In genomic region chr8:111033482-111034215, GRCm38 (mm10) we compare ENCODE assay signal across 8 mouse cellular contexts. TPM values are rescaled to one million over a fixed set of nuclear protein-coding genes. Genes with fewer than 3 reads are reported as not detected.
DNase-seq lines count a peak whose midpoint lies in the region; ATAC-seq and TF ChIP-seq lines count a peak whose summit lies in the region.

No protein-coding gene starts in this region.

- H3K36me3 ChIP-seq in heart, embryonic 12.5 days = peaks cover 23% of the 10 kb centered on the region
- H3K36me3 ChIP-seq in kidney, postnatal 0 days (ENCODE audit: insufficient read depth, low read length) = peaks cover 8% of the 10 kb centered on the region; the same call in 1 of the 2 replicates
- peaks cover 9% of the 10 kb centered on the region; the same call in 1 of the 2 replicates for H3K36me3 ChIP-seq in liver, embryonic 11.5 days (ENCODE audit: control insufficient read depth, insufficient read depth, low read length)
- peaks cover 8% of the 10 kb centered on the region; the same call in 1 of the 2 replicates for H3K36me3 ChIP-seq in stomach, embryonic 14.5 days (ENCODE audit: control insufficient read depth, insufficient read depth, low read length)

- peak; percentile 98 for ATAC-seq in erythroid progenitor cell, adult 5-6 weeks (replicated peaks; ENCODE audit: low FRiP score, poor library complexity, severe bottlenecking)
- peak; percentile 99 for ATAC-seq in heart, embryonic 12.5 days (ENCODE audit: insufficient number of reproducible peaks, low FRiP score)
- peak; percentile 99 for ATAC-seq in kidney, postnatal 0 days (replicated peaks; ENCODE audit: low FRiP score, low read depth)
- ATAC-seq in liver, embryonic 11.5 days (replicated peaks; ENCODE audit: low FRiP score) = peak; percentile 97
- peak; percentile 99 for ATAC-seq in stomach, embryonic 14.5 days (ENCODE audit: insufficient number of reproducible peaks, insufficient read depth, low FRiP score, low read depth)

- peak; percentile 98 for DNase-seq in CD4-positive helper T cell, adult 2 months (ENCODE audit: low read depth, low spot score)
- DNase-seq in brain, embryonic 18.5 days (ENCODE audit: low read depth, low spot score) = peak; percentile 100
- peak; percentile 100 for DNase-seq in kidney, postnatal 0 days (ENCODE audit: low spot score)
- DNase-seq in liver, embryonic 11.5 days (ENCODE audit: low spot score) = peak; percentile 91
- peak; percentile 99 for DNase-seq in naive thymus-derived CD4-positive, alpha-beta T cell, adult 2 months (ENCODE audit: low read depth)

- WGBS in heart, embryonic 12.5 days = 6% methylated on average over 37 of the region's 37 CpGs
- WGBS in kidney, postnatal 0 days = 8% methylated on average over 37 of the region's 37 CpGs
- 5% methylated on average over 37 of the region's 37 CpGs for WGBS in liver, embryonic 11.5 days
- 7% methylated on average over 37 of the region's 37 CpGs for WGBS in stomach, embryonic 14.5 days

- peak overlapping the region; percentile 69 for H3K4me2 ChIP-seq in heart, embryonic 12.5 days
- H3K4me2 ChIP-seq in kidney, postnatal 0 days (ENCODE audit: low read length) = peak overlapping the region; percentile 79
- H3K4me2 ChIP-seq in liver, embryonic 11.5 days = peak overlapping the region; percentile 85
- peak overlapping the region; percentile 66 for H3K4me2 ChIP-seq in stomach, embryonic 14.5 days (replicated peaks; ENCODE audit: low read depth, low read length)

- H3K9me3 ChIP-seq in heart, embryonic 12.5 days (replicated peaks) = no peaks in the 10 kb centered on the region
- H3K9me3 ChIP-seq in kidney, postnatal 0 days (replicated peaks; ENCODE audit: low read length) = no peaks in the 10 kb centered on the region
- no peaks in the 10 kb centered on the region for H3K9me3 ChIP-seq in liver, embryonic 11.5 days (ENCODE audit: control insufficient read depth, low read length)
- H3K9me3 ChIP-seq in stomach, embryonic 14.5 days (ENCODE audit: control insufficient read depth, low read depth, low read length) = no peaks in the 10 kb centered on the region

- peak overlapping the region; percentile 75 for H3K9ac ChIP-seq in heart, embryonic 12.5 days
- peak overlapping the region; percentile 77 for H3K9ac ChIP-seq in kidney, postnatal 0 days (ENCODE audit: low read depth, low read length)
- peak overlapping the region; percentile 91 for H3K9ac ChIP-seq in liver, embryonic 11.5 days (ENCODE audit: low read depth, low read length)
- peak overlapping the region; percentile 73 for H3K9ac ChIP-seq in stomach, embryonic 14.5 days (replicated peaks; ENCODE audit: low read depth, low read length)

- no peak for TF ChIP-seq CTCF in kidney, postnatal 0 days (IDR thresholded peaks at IDR 0.05; ENCODE audit: low read depth)

- H3K4me3 ChIP-seq in heart, embryonic 12.5 days = peak overlapping the region; percentile 76
- H3K4me3 ChIP-seq in kidney, postnatal 0 days (replicated peaks; ENCODE audit: low read depth, low read length) = peak overlapping the region; percentile 75
- H3K4me3 ChIP-seq in liver, embryonic 11.5 days (ENCODE audit: low read depth, low read length) = peak overlapping the region; percentile 74
- H3K4me3 ChIP-seq in stomach, embryonic 14.5 days (ENCODE audit: low read depth, low read length) = peak overlapping the region; percentile 83

- peaks cover 13% of the 10 kb centered on the region for H3K4me1 ChIP-seq in heart, embryonic 12.5 days (replicated peaks)
- no peaks in the 10 kb centered on the region; the same call in 1 of the 2 replicates for H3K4me1 ChIP-seq in kidney, postnatal 0 days (replicated peaks; ENCODE audit: insufficient read depth, low read length)
- H3K4me1 ChIP-seq in liver, embryonic 11.5 days (replicated peaks; ENCODE audit: control insufficient read depth, insufficient read depth, low read length) = peaks cover 10% of the 10 kb centered on the region
- H3K4me1 ChIP-seq in stomach, embryonic 14.5 days (ENCODE audit: control insufficient read depth, insufficient read depth, low read length) = peaks cover 6% of the 10 kb centered on the region; the same call in 1 of the 2 replicates

- H3K27ac ChIP-seq in heart, embryonic 12.5 days (ENCODE audit: poor library complexity, severe bottlenecking) = peak overlapping the region; percentile 67
- peak overlapping the region; percentile 83 for H3K27ac ChIP-seq in kidney, postnatal 0 days
- peak overlapping the region; percentile 82 for H3K27ac ChIP-seq in liver, embryonic 11.5 days (ENCODE audit: low read depth, low read length)
- peak overlapping the region; percentile 71 for H3K27ac ChIP-seq in stomach, embryonic 14.5 days (ENCODE audit: low read length)

- H3K27me3 ChIP-seq in heart, embryonic 12.5 days (replicated peaks) = peaks cover 10% of the 10 kb centered on the region
- H3K27me3 ChIP-seq in kidney, postnatal 0 days (ENCODE audit: insufficient read depth, low read length) = no peaks in the 10 kb centered on the region
- no peaks in the 10 kb centered on the region for H3K27me3 ChIP-seq in liver, embryonic 11.5 days (replicated peaks; ENCODE audit: control insufficient read depth, insufficient read depth, low read length)
- no peaks in the 10 kb centered on the region for H3K27me3 ChIP-seq in stomach, embryonic 14.5 days (ENCODE audit: control insufficient read depth, insufficient read depth, low read length)

RNA-seq across cellular contexts. Expression of gene Aars, which starts 0.7 kb away (rescaled TPM):
- total RNA-seq in erythroid progenitor cell, adult 5-6 weeks (2015; ENCODE audit: low replicate concordance) = 56.2 and 58.0 TPM in 2 replicates
- 114 and 124 TPM in 2 replicates for total RNA-seq in erythroid progenitor cell, adult 5-6 weeks (2017; ENCODE audit: low replicate concordance)
- polyA plus RNA-seq in heart, embryonic 12.5 days (2016; fragmentation: Nextera tagmentation; extraction: Ambion mirVana) = 49.3 and 52.3 TPM in 2 replicates
- polyA plus RNA-seq in kidney, postnatal 0 days (2015; fragmentation: Nextera tagmentation; extraction: Ambion mirVana) = 39.6 and 42.2 TPM in 2 replicates
- polyA plus RNA-seq in liver, embryonic 11.5 days (2014; fragmentation: Nextera tagmentation; extraction: Ambion mirVana) = 86.5 and 96.2 TPM in 2 replicates
- 43.2 and 52.0 TPM in 2 replicates for polyA plus RNA-seq in stomach, embryonic 14.5 days (2014; fragmentation: Nextera tagmentation; extraction: Ambion mirVana)

RNA-seq across cellular contexts. Expression of gene Ddx19b, which starts 2.1 kb away (rescaled TPM):
- total RNA-seq in erythroid progenitor cell, adult 5-6 weeks (2015; ENCODE audit: low replicate concordance) = 0.72 and 1.7 TPM in 2 replicates
- total RNA-seq in erythroid progenitor cell, adult 5-6 weeks (2017; ENCODE audit: low replicate concordance) = 1.8 and 4.6 TPM in 2 replicates
- polyA plus RNA-seq in heart, embryonic 12.5 days (2016; fragmentation: Nextera tagmentation; extraction: Ambion mirVana) = 5.4 and 5.7 TPM in 2 replicates
- 4.4 and 4.8 TPM in 2 replicates for polyA plus RNA-seq in kidney, postnatal 0 days (2015; fragmentation: Nextera tagmentation; extraction: Ambion mirVana)
- polyA plus RNA-seq in liver, embryonic 11.5 days (2014; fragmentation: Nextera tagmentation; extraction: Ambion mirVana) = 7.1 TPM in 2 replicates
- 6.2 and 7.7 TPM in 2 replicates for polyA plus RNA-seq in stomach, embryonic 14.5 days (2014; fragmentation: Nextera tagmentation; extraction: Ambion mirVana)

RNA-seq across cellular contexts. Expression of gene Exosc6, which starts 22.5 kb away (rescaled TPM):
- 8.4 TPM in 1 of 2 replicates, not detected in the other for total RNA-seq in erythroid progenitor cell, adult 5-6 weeks (2015; ENCODE audit: low replicate concordance)
- total RNA-seq in erythroid progenitor cell, adult 5-6 weeks (2017; ENCODE audit: low replicate concordance) = not detected in 2 replicates
- polyA plus RNA-seq in heart, embryonic 12.5 days (2016; fragmentation: Nextera tagmentation; extraction: Ambion mirVana) = 10.9 and 11.6 TPM in 2 replicates
- 29.8 and 37.6 TPM in 2 replicates for polyA plus RNA-seq in kidney, postnatal 0 days (2015; fragmentation: Nextera tagmentation; extraction: Ambion mirVana)
- 25.7 and 31.6 TPM in 2 replicates for polyA plus RNA-seq in liver, embryonic 11.5 days (2014; fragmentation: Nextera tagmentation; extraction: Ambion mirVana)
- polyA plus RNA-seq in stomach, embryonic 14.5 days (2014; fragmentation: Nextera tagmentation; extraction: Ambion mirVana) = 13.2 and 13.8 TPM in 2 replicates

RNA-seq across cellular contexts. Expression of gene Ddx19a, which starts 36.0 kb away (rescaled TPM):
- total RNA-seq in erythroid progenitor cell, adult 5-6 weeks (2015; ENCODE audit: low replicate concordance) = 45.4 and 49.9 TPM in 2 replicates
- total RNA-seq in erythroid progenitor cell, adult 5-6 weeks (2017; ENCODE audit: low replicate concordance) = 22.5 and 28.8 TPM in 2 replicates
- polyA plus RNA-seq in heart, embryonic 12.5 days (2016; fragmentation: Nextera tagmentation; extraction: Ambion mirVana) = 14.9 and 16.3 TPM in 2 replicates
- 13.3 and 13.7 TPM in 2 replicates for polyA plus RNA-seq in kidney, postnatal 0 days (2015; fragmentation: Nextera tagmentation; extraction: Ambion mirVana)
- polyA plus RNA-seq in liver, embryonic 11.5 days (2014; fragmentation: Nextera tagmentation; extraction: Ambion mirVana) = 35.0 TPM in 2 replicates
- polyA plus RNA-seq in stomach, embryonic 14.5 days (2014; fragmentation: Nextera tagmentation; extraction: Ambion mirVana) = 18.4 and 18.8 TPM in 2 replicates

RNA-seq across cellular contexts. Expression of gene Clec18a, which starts 58.6 kb away (rescaled TPM):
- not detected in 2 replicates for total RNA-seq in erythroid progenitor cell, adult 5-6 weeks (2015; ENCODE audit: low replicate concordance)
- total RNA-seq in erythroid progenitor cell, adult 5-6 weeks (2017; ENCODE audit: low replicate concordance) = not detected in 2 replicates
- not detected in 2 replicates for polyA plus RNA-seq in heart, embryonic 12.5 days (2016; fragmentation: Nextera tagmentation; extraction: Ambion mirVana)
- 76.6 and 89.9 TPM in 2 replicates for polyA plus RNA-seq in kidney, postnatal 0 days (2015; fragmentation: Nextera tagmentation; extraction: Ambion mirVana)
- not detected in 2 replicates for polyA plus RNA-seq in liver, embryonic 11.5 days (2014; fragmentation: Nextera tagmentation; extraction: Ambion mirVana)
- polyA plus RNA-seq in stomach, embryonic 14.5 days (2014; fragmentation: Nextera tagmentation; extraction: Ambion mirVana) = not detected in 2 replicates

Comparison
In these comparisons a context has a peak if more than half of its experiments do, and no peak if none do; other contexts are left out.
1. Peak in every context shown above with its lines: DNase-seq, ATAC-seq, H3K4me3 ChIP-seq and H3K27ac ChIP-seq.